Mouse (Mus musculus): ENCODE data around the gene Tmem91. TPM values are rescaled to one million over a fixed set of nuclear protein-coding genes. Genes with fewer than 3 reads are reported as not detected.

Tmem91 gene
- total RNA-seq, 1 experiment from 2014 or later: not detected

DNA sequence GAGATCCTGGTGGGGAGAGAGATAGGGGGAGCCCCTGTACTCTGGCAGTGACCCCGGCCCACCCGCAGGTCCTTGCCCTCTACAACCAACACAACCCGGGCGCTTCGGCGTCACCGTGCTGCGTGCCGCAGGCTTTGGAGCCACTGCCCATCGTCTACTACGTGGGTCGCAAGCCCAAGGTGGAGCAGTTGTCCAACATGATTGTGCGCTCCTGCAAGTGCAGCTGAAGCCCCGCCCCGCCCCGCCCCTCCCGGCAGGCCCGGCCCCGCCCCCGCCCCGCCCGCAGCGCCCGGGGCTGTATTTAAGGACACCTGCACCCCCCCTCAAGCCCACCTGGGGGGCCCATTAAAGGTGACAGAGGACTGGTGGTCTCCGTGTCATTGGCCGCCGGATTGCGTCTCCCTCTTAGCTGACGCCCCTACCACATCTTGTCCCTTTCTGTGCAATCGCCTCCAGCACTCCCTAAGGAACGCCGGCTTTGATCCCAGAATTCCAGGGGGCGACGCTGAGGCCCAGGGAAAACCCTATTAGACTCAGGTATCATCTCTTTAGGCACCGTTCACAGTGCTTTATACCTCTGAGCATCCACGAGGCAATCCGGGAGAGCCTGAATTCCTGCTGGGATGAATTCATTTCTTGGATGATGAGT is 29.9 kb upstream of the Tmem91 start:
- ATAC-seq (replicated peaks in 1 of 2; ENCODE audit: insufficient read depth in 1 of 2, low FRiP score in 2 of 2, low TSS enrichment in 1 of 2, low read depth in 1 of 2, poor library complexity in 2 of 2, severe bottlenecking in 2 of 2): no peak

DNA sequence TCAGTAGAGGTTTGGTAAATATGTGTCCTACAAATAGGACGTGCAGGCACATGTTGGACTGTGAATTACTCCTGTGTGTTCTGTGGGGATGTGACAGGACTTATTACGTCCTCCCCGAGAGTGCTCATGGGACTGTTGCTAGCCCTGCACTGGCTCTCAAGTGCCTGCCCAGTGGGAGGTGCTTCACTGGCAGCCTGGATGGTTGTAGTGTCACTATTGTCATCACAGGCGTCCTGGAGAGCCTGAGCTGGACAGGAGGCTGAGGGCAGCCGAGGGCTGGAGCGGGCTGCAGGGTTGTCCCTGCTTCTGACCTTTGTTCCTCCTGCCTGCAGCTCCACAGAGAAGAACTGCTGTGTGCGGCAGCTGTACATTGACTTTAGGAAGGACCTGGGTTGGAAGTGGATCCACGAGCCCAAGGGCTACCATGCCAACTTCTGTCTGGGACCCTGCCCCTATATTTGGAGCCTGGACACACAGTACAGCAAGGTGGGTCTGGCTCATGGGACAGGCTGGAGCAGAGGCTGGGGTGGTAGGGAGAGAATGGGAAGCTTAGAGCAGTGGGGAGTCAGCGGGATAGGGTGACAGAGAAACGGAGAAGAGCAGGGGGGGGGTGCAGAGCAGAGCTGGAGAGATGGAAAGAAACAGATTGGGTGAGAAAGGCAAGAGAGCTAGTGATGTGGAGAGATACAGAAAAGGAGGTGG is 29.0 kb upstream of the Tmem91 start:
- ATAC-seq (replicated peaks in 1 of 2; ENCODE audit: insufficient read depth in 1 of 2, low FRiP score in 2 of 2, low TSS enrichment in 1 of 2, low read depth in 1 of 2, poor library complexity in 2 of 2, severe bottlenecking in 2 of 2): no peak

DNA sequence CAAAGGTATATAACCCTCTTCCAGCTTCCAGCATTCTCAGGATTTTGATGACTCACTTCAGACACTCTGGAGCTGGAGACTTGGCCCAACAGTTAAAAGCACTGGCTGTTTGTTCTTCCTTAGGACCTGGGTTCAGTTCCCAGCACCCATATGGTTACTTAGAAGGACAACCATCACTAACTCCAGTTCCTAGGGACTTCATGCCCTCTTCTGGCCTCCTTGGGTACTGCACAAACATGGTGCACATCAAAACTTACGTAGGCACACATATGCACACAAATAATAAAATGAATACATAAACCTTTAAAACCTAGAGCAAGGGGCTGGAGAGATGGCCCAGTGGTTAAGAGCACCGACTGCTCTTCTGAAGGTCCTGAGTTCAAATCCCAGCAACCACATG is 27.4 kb upstream of the Tmem91 start:
- no peak for ATAC-seq (replicated peaks in 1 of 2; ENCODE audit: insufficient read depth in 1 of 2, low FRiP score in 2 of 2, low TSS enrichment in 1 of 2, low read depth in 1 of 2, poor library complexity in 2 of 2, severe bottlenecking in 2 of 2)

DNA sequence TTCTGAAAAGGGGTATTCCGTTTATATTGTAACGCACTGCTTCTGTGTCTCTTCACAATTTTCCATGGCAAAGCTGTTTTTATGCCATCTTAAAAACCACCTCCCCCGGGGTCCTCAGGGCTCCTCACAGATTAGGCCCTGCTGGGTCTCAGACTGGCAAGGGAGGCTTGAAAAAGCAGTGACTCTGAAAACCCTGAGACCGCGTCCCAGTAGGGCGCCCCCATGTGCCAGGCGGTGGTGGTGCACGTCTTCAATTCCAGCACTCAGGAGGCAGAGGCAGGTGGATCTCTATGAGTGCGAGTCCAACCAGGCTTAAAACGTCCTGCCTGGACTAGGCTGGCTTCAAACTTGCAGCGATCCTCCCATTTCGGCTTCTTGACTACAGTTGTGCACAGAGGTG is 25.8 kb upstream of the Tmem91 start:
- no peak for ATAC-seq (replicated peaks in 1 of 2; ENCODE audit: insufficient read depth in 1 of 2, low FRiP score in 2 of 2, low TSS enrichment in 1 of 2, low read depth in 1 of 2, poor library complexity in 2 of 2, severe bottlenecking in 2 of 2)

DNA sequence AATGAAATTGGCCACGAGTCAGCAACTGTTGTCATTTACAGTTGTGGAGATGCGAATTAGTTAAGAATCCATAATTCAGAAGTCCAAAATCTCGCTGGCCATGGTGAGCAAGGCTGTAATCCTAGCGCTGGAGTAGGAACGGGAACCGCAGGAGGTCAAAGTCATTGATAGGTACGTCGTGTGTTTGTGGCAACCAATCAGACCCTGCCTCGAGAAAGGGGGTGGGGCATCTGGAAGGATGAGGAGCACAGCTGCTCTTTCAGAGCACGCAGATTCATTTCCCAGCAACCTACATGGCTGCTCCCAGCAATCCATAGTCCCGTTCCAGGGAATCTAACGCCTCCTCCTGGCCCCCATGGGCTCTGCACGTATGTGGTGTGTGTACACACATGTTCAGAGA is 24.9 kb upstream of the Tmem91 start:
- no peak for ATAC-seq (replicated peaks in 1 of 2; ENCODE audit: insufficient read depth in 1 of 2, low FRiP score in 2 of 2, low TSS enrichment in 1 of 2, low read depth in 1 of 2, poor library complexity in 2 of 2, severe bottlenecking in 2 of 2)

DNA sequence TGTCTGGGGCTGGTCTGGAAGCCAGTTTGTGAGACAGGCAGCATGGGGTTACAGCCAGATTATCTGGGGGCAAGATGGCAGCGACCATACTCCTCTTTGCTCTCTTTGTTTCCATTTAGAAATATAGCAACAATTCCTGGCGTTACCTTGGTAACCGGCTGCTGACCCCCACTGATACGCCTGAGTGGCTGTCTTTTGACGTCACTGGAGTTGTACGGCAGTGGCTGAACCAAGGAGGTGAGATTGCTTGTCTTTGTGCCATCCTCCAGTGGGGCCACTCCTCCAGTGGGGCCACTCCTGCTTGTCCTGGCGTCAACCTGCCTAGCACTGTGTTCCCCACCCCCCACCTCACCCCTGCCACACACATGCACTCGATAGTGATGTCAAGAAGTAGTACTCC is 19.1 kb upstream of the Tmem91 start:
- no peak for ATAC-seq (replicated peaks in 1 of 2; ENCODE audit: insufficient read depth in 1 of 2, low FRiP score in 2 of 2, low TSS enrichment in 1 of 2, low read depth in 1 of 2, poor library complexity in 2 of 2, severe bottlenecking in 2 of 2)

DNA sequence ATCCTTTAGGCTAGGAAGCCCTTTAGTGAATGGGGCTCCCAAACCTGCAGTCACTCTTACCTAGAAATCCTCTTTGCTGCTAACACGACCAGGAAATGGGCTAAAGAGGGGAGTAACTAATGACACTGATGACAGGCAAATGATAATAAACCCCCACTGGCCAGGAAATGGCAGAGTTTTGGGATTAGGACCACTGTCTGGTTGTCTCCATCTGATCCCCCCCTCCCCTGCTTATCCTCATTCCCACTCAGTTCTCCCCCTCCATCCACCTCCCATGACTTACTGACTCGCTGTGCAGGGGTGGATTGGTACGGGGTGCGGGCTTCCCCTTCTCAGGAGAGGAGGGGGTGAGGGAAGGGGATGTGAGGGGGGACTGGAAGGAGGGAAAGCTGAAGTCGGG is 15.1 kb upstream of the Tmem91 start:
- ATAC-seq (replicated peaks in 1 of 2; ENCODE audit: insufficient read depth in 1 of 2, low FRiP score in 2 of 2, low TSS enrichment in 1 of 2, low read depth in 1 of 2, poor library complexity in 2 of 2, severe bottlenecking in 2 of 2): no peak

DNA sequence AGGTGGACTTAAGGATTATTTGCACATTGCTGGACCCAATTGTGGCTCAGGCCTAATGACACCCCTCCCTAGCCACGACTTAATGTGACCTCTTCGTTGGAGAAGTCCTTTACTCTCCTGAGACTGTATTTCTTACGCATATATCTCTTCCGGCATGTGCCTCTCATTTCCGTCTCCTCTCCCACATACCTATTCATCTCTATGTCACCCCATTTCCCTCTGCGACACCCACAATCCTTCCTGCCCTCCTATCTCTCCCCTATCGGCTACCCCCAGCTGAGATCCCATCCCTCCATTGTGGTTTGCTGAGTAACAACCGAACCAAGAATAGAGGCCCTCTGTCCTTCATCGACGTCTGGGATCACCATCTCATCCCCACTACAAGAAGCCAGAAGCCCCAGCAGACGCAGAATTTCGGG is 14.6 kb upstream of the Tmem91 start:
- peak; percentile 13 to 28 for ATAC-seq (replicated peaks in 1 of 2; ENCODE audit: insufficient read depth in 1 of 2, low FRiP score in 2 of 2, low TSS enrichment in 1 of 2, low read depth in 1 of 2, poor library complexity in 2 of 2, severe bottlenecking in 2 of 2)

DNA sequence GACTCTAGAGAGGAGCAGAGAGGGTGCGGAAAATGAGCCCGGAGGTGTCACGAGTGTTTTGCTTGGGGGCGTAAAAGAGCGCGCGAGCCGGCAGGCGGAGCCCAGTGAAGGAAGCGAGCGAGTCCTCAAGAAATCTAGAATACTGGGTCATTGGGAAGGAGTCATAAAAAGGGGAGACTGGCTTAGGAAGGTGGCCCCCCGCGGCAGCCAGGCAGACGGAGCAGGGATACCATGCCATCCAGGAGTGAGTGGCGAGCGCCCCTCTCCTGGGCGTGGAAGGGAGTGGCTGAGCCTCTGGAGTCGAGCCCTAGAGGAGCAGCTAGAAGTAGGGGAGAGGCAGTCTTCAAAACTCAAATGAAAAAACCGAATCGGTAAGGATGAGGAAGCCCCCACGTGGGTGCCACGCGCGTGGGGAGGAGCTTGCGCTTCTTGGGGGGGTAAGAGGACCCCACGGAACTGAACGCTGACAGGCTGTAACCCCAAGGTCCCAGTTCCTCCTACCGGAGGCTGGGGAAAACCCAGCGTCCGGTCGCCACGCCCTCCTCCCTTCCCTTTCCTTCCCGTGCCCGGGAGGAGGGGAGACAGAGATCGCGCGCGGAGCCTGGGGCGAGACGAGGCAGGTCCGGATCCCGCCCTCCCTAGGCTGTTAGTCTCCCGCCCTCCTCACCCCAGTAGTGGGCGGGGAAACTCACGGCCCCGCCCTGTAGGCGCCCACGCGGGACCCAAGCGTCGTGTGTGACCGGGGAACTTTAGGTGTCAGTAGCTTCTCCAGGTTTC is 14.0 kb upstream of the Tmem91 start:
- ATAC-seq (replicated peaks in 1 of 2; ENCODE audit: insufficient read depth in 1 of 2, low FRiP score in 2 of 2, low TSS enrichment in 1 of 2, low read depth in 1 of 2, poor library complexity in 2 of 2, severe bottlenecking in 2 of 2): peak; percentile 65

DNA sequence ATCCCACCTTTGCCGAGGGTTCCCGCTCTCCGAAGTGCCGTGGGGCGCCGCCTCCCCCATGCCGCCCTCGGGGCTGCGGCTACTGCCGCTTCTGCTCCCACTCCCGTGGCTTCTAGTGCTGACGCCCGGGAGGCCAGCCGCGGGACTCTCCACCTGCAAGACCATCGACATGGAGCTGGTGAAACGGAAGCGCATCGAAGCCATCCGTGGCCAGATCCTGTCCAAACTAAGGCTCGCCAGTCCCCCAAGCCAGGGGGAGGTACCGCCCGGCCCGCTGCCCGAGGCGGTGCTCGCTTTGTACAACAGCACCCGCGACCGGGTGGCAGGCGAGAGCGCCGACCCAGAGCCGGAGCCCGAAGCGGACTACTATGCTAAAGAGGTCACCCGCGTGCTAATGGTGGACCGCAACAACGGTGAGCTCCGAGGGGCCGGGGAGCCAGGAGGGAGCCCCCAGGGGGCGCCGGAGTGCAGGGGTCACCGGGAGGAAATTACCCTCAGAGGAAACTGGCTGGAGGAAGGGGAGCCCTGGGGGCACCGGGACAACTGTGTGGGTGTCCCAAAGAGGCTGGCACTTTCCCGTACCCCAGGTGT is 12.9 kb upstream of the Tmem91 start:
- peak in 1 of 2 experiments; percentile 6; a peak in 1 of 4 replicates for ATAC-seq (replicated peaks in 1 of 2; ENCODE audit: insufficient read depth in 1 of 2, low FRiP score in 2 of 2, low TSS enrichment in 1 of 2, low read depth in 1 of 2, poor library complexity in 2 of 2, severe bottlenecking in 2 of 2)

DNA sequence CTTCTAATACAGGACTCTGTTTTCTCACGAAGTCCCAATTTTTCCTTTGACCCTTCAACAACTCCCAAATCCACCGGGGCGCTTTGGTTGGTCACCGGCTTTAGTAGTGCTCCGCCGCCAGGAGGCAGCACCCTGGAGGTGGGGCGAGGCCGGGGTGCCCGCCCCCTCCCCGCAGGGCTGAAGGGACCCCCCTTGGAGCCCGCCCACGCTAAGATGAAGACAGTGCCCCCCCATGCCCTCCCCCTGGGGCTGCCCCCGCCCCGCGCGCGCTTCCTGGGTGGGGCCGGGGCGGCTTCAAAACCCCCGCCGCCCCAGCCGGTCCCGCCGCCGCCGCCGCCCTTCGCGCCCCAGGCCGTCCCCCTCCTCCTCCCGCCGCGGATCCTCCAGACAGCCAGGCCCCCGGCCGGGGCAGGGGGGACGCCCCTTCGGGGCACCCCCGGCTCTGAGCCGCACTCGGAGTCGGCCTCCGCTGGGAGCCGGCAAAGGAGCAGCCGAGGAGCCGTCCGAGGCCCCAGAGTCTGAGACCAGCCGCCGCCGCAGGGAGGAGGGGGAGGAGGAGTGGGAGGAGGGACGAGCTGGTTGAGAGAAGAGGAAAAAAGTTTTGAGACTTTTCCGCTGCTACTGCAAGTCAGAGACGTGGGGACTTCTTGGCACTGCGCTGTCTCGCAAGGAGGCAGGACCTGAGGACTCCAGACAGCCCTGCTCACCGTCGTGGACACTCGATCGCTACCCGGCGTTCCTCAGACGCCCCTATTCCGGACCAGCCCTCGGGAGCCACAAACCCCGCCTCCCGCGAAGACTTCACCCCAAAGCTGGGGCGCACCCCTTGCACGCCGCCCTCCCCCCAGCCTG is 11.9 kb upstream of the Tmem91 start, which contains the start of gene Tgfb1:
TSS of gene Tgfb1 (plus strand) at position 323 of the 852 bp plus-strand sequence.
- ATAC-seq (replicated peaks in 1 of 2; ENCODE audit: insufficient read depth in 1 of 2, low FRiP score in 2 of 2, low TSS enrichment in 1 of 2, low read depth in 1 of 2, poor library complexity in 2 of 2, severe bottlenecking in 2 of 2): peak; percentile 7 to 11; a peak in 3 of 4 replicates

DNA sequence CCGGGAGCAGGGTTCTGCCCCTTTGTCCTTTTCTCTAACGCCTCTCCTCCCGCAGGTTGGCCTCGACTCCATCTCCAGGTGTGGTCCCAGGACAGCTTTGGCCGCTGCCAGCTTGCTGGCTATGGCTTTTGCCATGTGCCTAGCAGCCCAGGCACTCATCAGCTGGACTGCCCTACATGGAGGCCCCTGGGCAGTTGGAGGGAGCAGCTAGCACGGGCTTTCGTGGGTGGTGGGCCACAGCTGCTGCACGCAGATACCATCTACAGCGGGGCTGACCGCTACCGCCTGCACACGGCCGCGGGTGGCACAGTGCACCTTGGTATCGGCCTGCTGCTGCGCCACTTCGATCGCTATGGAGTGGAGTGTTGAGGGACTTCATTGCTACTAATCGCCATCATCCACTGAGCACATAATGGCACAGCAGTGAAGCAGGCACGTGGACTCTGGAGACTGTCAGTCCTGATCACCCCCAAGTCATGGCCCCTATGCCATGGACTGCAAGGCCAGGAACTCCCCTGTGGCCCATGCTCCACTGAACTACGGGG is 11.0 kb upstream of the Tmem91 start:
- no peak for ATAC-seq (replicated peaks in 1 of 2; ENCODE audit: insufficient read depth in 1 of 2, low FRiP score in 2 of 2, low TSS enrichment in 1 of 2, low read depth in 1 of 2, poor library complexity in 2 of 2, severe bottlenecking in 2 of 2)

DNA sequence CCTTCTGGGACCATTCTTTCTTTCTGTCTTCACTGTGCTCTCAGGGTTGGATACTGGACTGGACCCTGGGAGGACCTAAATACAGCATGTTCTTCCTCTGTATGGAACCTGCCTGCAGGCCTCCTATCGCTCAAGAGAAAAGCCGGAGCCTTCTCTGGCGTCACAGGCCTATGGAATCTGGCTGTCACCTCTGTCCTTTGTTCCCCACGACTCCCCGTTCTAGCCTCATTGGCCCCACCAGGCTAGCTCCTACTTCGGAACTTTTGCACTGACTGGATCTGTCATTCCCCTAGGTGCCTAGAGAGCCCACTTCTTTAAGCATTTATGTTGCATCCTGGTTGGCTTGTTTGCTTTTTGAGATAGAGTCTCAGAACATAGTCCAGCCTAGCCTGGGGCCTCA is 9.7 kb upstream of the Tmem91 start:
- no peak for ATAC-seq (replicated peaks in 1 of 2; ENCODE audit: insufficient read depth in 1 of 2, low FRiP score in 2 of 2, low TSS enrichment in 1 of 2, low read depth in 1 of 2, poor library complexity in 2 of 2, severe bottlenecking in 2 of 2)

DNA sequence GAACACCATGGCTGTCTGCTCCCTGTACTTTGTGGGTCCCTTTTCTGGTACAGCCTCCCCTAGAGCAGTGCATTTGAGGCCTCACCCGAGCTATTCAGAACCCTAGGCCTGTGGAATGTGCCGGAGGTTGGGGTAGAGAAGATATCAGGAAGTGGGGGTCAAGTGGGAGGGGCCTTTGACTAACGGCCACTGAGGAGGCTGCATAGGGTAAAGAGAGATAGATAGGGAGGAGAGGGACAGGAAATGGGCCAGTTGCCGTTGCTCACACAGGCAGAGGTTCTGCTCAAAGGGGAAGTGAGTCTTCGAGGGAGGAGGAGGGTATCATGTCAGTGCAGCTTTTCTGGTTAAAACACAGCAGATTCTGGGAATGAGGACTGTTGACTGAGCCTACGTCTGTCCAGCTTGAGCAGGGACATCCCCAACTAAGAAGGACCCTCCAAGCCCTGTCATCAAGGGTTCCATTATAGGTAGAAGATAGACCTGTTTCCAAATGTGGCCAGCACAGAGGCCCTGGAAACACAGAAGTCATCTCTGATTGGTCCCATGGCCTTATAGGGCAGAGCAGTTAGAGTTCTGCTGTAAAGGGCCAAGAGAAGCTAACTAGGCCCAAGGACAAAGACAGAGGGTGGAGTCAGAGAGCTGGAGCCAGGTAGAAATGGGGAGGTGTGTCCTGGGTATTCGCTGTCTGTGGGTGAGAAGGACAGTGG is 8.7 kb upstream of the Tmem91 start:
- ATAC-seq (replicated peaks in 1 of 2; ENCODE audit: insufficient read depth in 1 of 2, low FRiP score in 2 of 2, low TSS enrichment in 1 of 2, low read depth in 1 of 2, poor library complexity in 2 of 2, severe bottlenecking in 2 of 2): peak; percentile 21 to 24

DNA sequence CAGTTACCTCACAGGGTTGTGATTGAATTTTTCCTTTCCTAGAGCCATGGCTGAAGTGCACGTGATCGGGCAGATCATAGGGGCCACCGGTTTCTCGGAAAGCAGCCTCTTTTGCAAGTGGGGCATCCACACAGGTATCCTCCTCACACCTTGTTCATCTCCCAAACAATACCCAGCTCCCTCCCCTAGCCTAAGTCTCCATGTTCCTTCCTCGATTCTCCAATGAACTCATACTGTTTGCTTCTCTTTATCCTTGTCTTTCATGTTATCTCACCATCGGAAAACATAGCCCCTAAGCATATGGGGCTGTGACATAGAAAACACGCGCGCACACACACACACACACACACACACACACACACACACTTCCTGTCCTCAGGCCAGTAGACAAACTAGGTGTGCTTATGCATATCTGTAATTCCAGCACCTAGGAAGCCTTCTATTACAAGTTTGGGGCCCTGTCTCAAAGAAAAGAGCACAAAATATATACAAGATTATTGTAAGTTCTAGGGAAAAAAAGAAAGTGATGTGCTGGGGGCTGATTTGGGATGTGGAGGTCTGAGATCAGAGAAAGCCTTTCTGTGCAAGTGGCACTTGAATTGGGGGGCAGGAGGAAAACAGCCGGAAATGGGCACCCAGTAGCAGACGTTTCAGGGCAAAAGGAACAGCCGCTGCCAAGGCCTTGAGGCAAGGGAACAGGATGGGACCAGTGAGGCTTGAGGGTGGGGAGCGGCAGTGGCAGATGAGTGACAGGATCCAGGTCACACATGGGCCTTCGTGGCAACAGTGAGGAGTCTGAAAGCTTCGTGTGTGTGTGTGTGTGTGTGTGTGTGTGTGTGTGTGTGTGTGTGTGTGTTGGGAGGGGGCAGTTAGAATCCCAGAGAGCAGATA is 6.6 kb upstream of the Tmem91 start:
- no peak for ATAC-seq (replicated peaks in 1 of 2; ENCODE audit: insufficient read depth in 1 of 2, low FRiP score in 2 of 2, low TSS enrichment in 1 of 2, low read depth in 1 of 2, poor library complexity in 2 of 2, severe bottlenecking in 2 of 2)
